ENCODE assay signal across 20 mouse cellular contexts in genomic region chr13:114412326-114412725, GRCm38 (mm10). TPM values are rescaled to one million over a fixed set of nuclear protein-coding genes. Genes with fewer than 3 reads are reported as not detected.
A peak's percentile ranks its signal among the peaks of the same experiment; 100 is the strongest.
DNase-seq lines count a peak whose midpoint lies in the region; ATAC-seq and TF ChIP-seq lines count a peak whose summit lies in the region.
"Had no signal": no experiment of that assay in that cellular context is flagged by ENCODE, and none has a peak within 500 bp of the region (broad histone marks: within the 10 kb centered on the region; RNA-seq: fewer than 3 reads in every experiment).

No protein-coding gene starts in this region.

- no peak for TF ChIP-seq EP300 in lung, postnatal 0 days (IDR thresholded peaks at IDR 0.05)

- no peaks in the 10 kb centered on the region for H3K9me3 ChIP-seq in lung, postnatal 0 days (ENCODE audit: low read length)
- H3K9me3 ChIP-seq: embryonic facial prominence, embryonic 13.5 days; forebrain, embryonic 13.5 days; heart, embryonic 15.5 days; hindbrain, embryonic 13.5 days had no signal

- H3K4me1 ChIP-seq in lung, postnatal 0 days (ENCODE audit: insufficient read depth, low read depth, low read length), result no peaks in the 10 kb centered on the region
- H3K4me1 ChIP-seq: embryonic facial prominence, embryonic 13.5 days; heart, embryonic 15.5 days; hindbrain, embryonic 13.5 days had no signal

- H3K27me3 ChIP-seq in lung, postnatal 0 days (replicated peaks; ENCODE audit: insufficient read depth, low read length), result no peaks in the 10 kb centered on the region
- H3K27me3 ChIP-seq: embryonic facial prominence, embryonic 13.5 days; forebrain, embryonic 13.5 days; heart, embryonic 15.5 days; hindbrain, embryonic 13.5 days had no signal

- no peak overlapping the region for H3K4me3 ChIP-seq in lung, postnatal 0 days (ENCODE audit: low read depth, low read length)
- H3K4me3 ChIP-seq: embryonic facial prominence, embryonic 13.5 days; forebrain, embryonic 13.5 days; heart, embryonic 15.5 days; hindbrain, embryonic 13.5 days had no signal

- no peak for TF ChIP-seq CTCF in lung, postnatal 0 days (IDR thresholded peaks at IDR 0.05)

- H3K4me2 ChIP-seq in lung, postnatal 0 days (replicated peaks; ENCODE audit: low read depth, low read length), result no peak overlapping the region
- H3K4me2 ChIP-seq: embryonic facial prominence, embryonic 13.5 days; forebrain, embryonic 13.5 days; heart, embryonic 11.5 days; heart, embryonic 15.5 days; hindbrain, embryonic 13.5 days had no signal

- no peak for ATAC-seq in lung, postnatal 0 days
- ATAC-seq: forebrain, embryonic 13.5 days; forebrain, postnatal 0 days; hindbrain, postnatal 0 days had no signal

- peak; percentile 21 for DNase-seq in gastrocnemius, adult 18-20 months (ENCODE audit: low spot score)
- DNase-seq in gastrocnemius, postnatal 36 days, result no peak
- DNase-seq in heart, postnatal 10 days, result peak; percentile 30 to 31
- DNase-seq in heart, adult 11 months, result no peak
- DNase-seq in lung, postnatal 0 days (ENCODE audit: low spot score), result peak; percentile 6
- DNase-seq in lung, postnatal 36 days, result no peak
- DNase-seq in testis, postnatal 14 days (ENCODE audit: low spot score), result no peak
- DNase-seq: adrenal gland, postnatal 14 days; cerebellum, adult 11-12 months; cerebellum, adult 9-10 months; cerebellum, postnatal 25 days; forebrain, postnatal 0 days; kidney, adult 11 months had no signal

- no peaks in the 10 kb centered on the region for H3K36me3 ChIP-seq in lung, postnatal 0 days (ENCODE audit: insufficient read depth, low read length)
- H3K36me3 ChIP-seq: embryonic facial prominence, embryonic 13.5 days; heart, embryonic 15.5 days; hindbrain, embryonic 13.5 days had no signal

- H3K9ac ChIP-seq in lung, postnatal 0 days (replicated peaks; ENCODE audit: low read depth), result no peak overlapping the region
- H3K9ac ChIP-seq: embryonic facial prominence, embryonic 13.5 days; forebrain, embryonic 13.5 days; forebrain, postnatal 0 days; heart, embryonic 15.5 days; hindbrain, embryonic 13.5 days had no signal

- intact Hi-C loops in gastrocnemius, postnatal 36 days (cut with DNase I), result no loop called here
- intact Hi-C loops in heart, postnatal 10 days (cut with DNase I), result no loop called here

- no peak overlapping the region for H3K27ac ChIP-seq in lung, postnatal 0 days (ENCODE audit: low read length)
- H3K27ac ChIP-seq: embryonic facial prominence, embryonic 13.5 days; forebrain, embryonic 13.5 days; heart, embryonic 15.5 days; hindbrain, embryonic 13.5 days; hindbrain, postnatal 0 days had no signal

RNA-seq across cellular contexts. Expression of gene Ndufs4, which starts 24.3 kb away (rescaled TPM):
- total RNA-seq in gastrocnemius, adult 18-20 months (2021), result 100 to 1,000 TPM; 313 to 352 TPM
- total RNA-seq in gastrocnemius, postnatal 36 days (2021), result 100 to 1,000 TPM; 332 to 337 TPM
- total RNA-seq in heart, postnatal 10 days (2021), result 100 to 1,000 TPM; 480 to 483 TPM
- polyA plus RNA-seq in lung, postnatal 0 days (2015; fragmentation: Nextera tagmentation; extraction: Ambion mirVana), result 190 and 198 TPM in 2 replicates

RNA-seq across cellular contexts. Expression of gene Fst, which starts 46.4 kb away (rescaled TPM):
- 1 to 10 TPM; 4.7 to 6.1 TPM for total RNA-seq in gastrocnemius, adult 18-20 months (2021)
- 1 to 10 TPM; 2.9 to 4.6 TPM for total RNA-seq in gastrocnemius, postnatal 36 days (2021)
- 1 to 10 TPM; 1.0 to 1.2 TPM for total RNA-seq in heart, postnatal 10 days (2021)
- 3.3 and 4.5 TPM in 2 replicates for polyA plus RNA-seq in lung, postnatal 0 days (2015; fragmentation: Nextera tagmentation; extraction: Ambion mirVana)
- total RNA-seq: hematopoietic stem cell, adult 5-6 weeks had no signal

Comparison
In these comparisons a context has a peak if more than half of its experiments do, and no peak if none do; other contexts are left out.
1. DNase-seq: peak in gastrocnemius, adult 18-20 months (single experiment), heart, postnatal 10 days (2 of 2) and lung, postnatal 0 days (single experiment); none in gastrocnemius, postnatal 36 days (0 of 2), heart, adult 11 months (single experiment), lung, postnatal 36 days (single experiment) and testis, postnatal 14 days (single experiment).